Mouse (Mus musculus) bone marrow macrophage, adult 2 months (primary cell): Measurements from ENCODE around the gene Hpgd.

ENCODE experiments used
- CTCF ChIP-seq: IDR thresholded peaks from 2 replicates; pipeline ENCODE4 v1.5.1; 2012; ENCODE audit warnings: low read depth, mild to moderate bottlenecking, low read length, moderate library complexity
- POLR2A ChIP-seq: IDR thresholded peaks from 2 replicates; pipeline ENCODE4 v1.6.1; 2012; ENCODE audit warnings: mild to moderate bottlenecking, low read depth, low read length, borderline replicate concordance

- TF ChIP-seq POLR2A (no peak), CTCF (no peak)
Measured at GRCm38 (mm10) chr8:56286717-56287116, 7.7 kb upstream of the Hpgd start.
